Mouse (Mus musculus) testis, adult 10 weeks (tissue): Measurements from ENCODE around the gene Coa4. TPM values are rescaled to one million over a fixed set of nuclear protein-coding genes. Genes with fewer than 3 reads are reported as not detected.

Source experiments
- polyA plus RNA-seq: library from polyadenylated mRNA; stranded (reverse); fragments of 350-450 nt; fragmentation: Illumina TruSeq; extraction: RNeasy Lipid Tissue Mini Kit (QIAGEN cat#74804); gene quantifications from one replicate; pipeline ENCODE4 v1.2.3, GENCODE M21; 2014; ENCODE audit warnings: low read depth, low replicate concordance

Gene Coa4
- 28.1 TPM for polyA plus RNA-seq

DNA sequence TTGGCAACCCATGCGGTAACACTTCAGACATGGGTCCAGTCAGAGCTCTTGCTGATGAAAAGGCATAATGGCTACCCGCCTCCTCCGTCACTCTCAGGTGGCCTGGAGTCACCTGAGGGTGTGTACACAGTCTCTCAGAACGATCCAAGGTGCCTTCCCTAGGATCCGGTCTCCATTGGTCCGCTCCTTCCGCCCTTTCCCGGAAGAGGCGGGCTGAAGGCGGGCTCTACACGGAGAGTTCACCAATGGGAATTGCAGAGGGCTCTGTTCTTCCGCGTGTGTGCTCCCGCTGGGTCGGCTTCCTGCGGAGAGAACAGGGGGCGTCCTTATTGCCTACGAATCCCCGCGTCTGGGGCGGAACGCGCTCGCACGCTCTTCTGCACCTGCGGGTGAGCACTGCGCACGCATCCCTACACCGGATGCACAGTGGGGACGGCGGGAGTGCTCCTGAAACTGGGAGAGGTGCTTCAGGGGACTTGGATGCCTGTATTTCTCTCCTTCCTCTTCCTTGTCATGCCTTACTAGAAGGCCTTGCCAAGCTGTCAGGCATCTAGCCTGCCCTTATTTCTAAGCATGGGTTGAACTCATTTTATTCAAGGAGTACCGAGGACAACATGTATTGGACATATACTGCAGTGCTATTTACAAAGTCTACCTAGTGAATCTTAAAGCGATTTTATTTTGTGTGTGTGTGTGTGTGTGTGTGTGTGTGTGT is at the start of gene Coa4:
Gene Coa4, plus strand, starts transcription at position 268 of the 715 bp plus-strand sequence.

DNA sequence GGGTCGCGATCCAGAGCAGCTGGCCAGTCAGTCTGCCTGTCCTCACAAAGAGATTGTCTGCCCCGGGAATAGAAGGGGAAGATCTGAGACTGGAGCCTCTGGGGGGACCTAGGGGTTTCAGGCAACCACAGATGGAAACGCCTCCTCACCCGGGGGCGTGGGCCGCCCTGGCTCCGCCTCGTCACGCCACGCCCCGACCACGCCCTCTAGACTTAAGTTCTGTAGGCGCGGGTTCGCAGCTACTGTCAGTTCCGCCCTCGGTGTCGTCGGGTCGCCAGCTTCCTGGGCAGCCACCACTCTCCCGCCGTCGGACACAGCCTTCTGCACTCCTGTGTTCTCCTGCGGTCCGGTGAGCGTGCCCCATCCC is 43.8 kb upstream of the Coa4 start, which contains the start of gene Ucp2:
Gene Ucp2, plus strand, starts transcription at position 221 of the 367 bp plus-strand sequence.

DNA sequence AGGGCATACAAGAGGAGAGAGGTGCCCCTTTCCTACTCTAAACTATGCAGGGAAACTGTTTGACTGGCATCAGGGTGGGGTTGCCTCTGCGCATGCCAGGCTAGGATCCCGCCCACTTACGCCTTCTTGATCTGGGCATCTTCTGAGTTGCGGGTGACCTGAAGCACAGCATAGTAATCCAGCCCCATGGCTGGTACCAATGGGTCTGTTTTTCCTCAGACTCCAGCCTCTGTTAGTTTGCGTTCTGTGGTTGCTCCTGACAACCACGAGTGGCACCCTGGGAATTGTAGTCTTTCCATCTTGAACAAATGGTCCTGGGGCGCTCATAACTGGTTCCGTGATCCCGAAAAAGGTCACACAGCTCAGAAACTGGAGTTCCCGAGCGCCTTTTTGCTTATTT is 22.3 kb upstream of the Coa4 start, which contains the start of gene Dnajb13:
Gene Dnajb13, minus strand, starts transcription at position 388 of the 400 bp plus-strand sequence.

Other genes with a start within 250 kb of the Coa4 start
- gene C2cd3, start 164.8 kb upstream of the Coa4 start, polyA plus RNA-seq: 61.7 TPM
- gene Ppme1, start 164.8 kb upstream of the Coa4 start, polyA plus RNA-seq: 93.7 TPM
- gene Ucp3, start 64.1 kb upstream of the Coa4 start, polyA plus RNA-seq: 0.18 TPM
- 3.2 TPM for gene Ucp2, start 43.7 kb upstream of the Coa4 start, polyA plus RNA-seq
- 209 TPM for gene Dnajb13, start 22.1 kb upstream of the Coa4 start, polyA plus RNA-seq
- gene Rab6a, start 70.3 kb downstream of the Coa4 start, polyA plus RNA-seq: 138 TPM
- 64.5 TPM for gene Mrpl48, start 71.2 kb downstream of the Coa4 start, polyA plus RNA-seq
- 2.9 TPM for gene Plekhb1, start 125.3 kb downstream of the Coa4 start, polyA plus RNA-seq
- gene Fam168a, start 169.6 kb downstream of the Coa4 start, polyA plus RNA-seq: 4.1 TPM